Mouse (Mus musculus) gastrocnemius, adult 18-20 months (tissue): ENCODE data around the gene Trp53rkb. TPM values are rescaled to one million over a fixed set of nuclear protein-coding genes. Genes with fewer than 3 reads are reported as not detected.
"Not testable (repeated sequence)": the region's sequence is repeated elsewhere in the genome, so short reads cannot be mapped to it uniquely, and the experiment has no call there.

Experiments used
- DNase-seq: peaks from one replicate; pipeline ENCODE4 v3.0.0; 2021; ENCODE audit warnings: low spot score
- long read RNA-seq, 2 experiments: library from polyadenylated mRNA; stranded (forward); transcript quantifications; one replicate each; pipeline ENCODE4 v2.0.0; 2021
- total RNA-seq, 2 experiments: library from RNA; stranded (reverse); gene quantifications; 2 replicates each; pipeline ENCODE4 v1.2.3; 2021

The Trp53rkb gene
- 1 to 10 TPM; 2.0 to 2.7 TPM for total RNA-seq
- long read RNA-seq, experiment 1, full-length matches to known transcripts, result 9 of 11 reads
- long read RNA-seq, experiment 1, partial matches to known transcripts, result 0 of 11 reads
- long read RNA-seq, experiment 1, other reads (novel, unspliced or antisense), result 2 of 11 reads
- long read RNA-seq, experiment 2, full-length matches to known transcripts, result 4 of 4 reads
- long read RNA-seq, experiment 2, partial matches to known transcripts, result 0 of 4 reads
- long read RNA-seq, experiment 2, other reads (novel, unspliced or antisense), result 0 of 4 reads

DNA sequence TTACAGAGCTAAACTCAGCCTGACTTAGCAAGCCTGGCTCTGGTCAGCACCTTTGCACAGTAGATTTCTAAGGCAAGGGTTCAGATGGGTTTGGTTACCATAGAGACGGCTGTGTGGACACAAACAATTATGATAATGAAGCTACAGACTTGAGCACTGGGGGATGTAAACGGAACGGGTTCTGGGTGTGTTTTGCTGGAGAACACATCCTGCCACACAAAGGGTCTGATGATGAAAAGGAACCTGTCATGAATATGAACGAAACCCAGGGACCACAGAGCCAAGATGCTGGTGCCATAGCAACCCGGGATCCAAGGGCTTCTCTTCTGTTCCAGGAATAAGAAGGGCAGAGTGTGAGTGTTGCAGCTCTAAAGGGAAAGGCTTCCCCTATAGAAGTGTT is at the start of gene Trp53rkb:
Gene Trp53rkb, plus strand, starts transcription at position 177 of the 400 bp plus-strand sequence.
- no peak for DNase-seq

DNA sequence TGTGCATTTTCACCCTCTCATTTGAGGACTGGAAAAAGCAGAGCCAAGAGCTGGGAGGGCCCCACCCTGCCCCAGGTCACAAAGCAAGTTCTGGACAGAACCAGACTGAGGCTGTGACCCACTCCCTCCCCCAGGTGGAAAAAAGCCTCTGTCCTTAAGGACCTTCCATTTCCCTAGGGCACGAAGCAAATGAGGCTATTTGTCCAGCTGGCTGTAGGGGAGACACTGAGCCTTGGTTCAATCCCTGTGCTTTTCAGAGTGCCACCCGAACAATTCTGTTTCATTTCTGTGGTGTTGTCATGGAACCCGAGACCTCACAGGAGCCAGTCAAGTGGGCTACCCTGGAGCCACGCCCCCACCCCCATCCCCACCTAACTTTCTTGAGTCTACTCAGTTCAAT is 48.8 kb upstream of the Trp53rkb start:
- DNase-seq, result no peak

DNA sequence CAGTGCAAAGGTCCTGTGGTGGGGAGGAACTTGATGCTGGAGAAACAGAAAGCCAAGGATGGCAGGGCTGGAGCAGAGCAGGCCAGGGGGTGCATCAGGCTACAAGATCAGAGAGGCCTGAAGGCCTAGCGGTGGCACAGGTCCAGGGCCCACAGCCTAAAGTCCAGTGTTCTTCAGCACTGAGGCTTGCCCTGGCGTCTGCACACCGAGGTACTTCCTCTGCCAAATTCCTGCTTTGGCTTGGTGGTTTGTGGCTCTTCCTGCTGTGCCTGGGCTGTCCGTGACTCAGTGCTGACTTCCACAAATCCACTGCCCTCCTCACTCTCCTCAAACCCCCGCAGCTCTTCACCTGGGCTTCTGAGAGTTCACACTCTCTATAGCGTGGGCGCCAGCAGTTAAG is 47.9 kb upstream of the Trp53rkb start:
- DNase-seq, result no peak

DNA sequence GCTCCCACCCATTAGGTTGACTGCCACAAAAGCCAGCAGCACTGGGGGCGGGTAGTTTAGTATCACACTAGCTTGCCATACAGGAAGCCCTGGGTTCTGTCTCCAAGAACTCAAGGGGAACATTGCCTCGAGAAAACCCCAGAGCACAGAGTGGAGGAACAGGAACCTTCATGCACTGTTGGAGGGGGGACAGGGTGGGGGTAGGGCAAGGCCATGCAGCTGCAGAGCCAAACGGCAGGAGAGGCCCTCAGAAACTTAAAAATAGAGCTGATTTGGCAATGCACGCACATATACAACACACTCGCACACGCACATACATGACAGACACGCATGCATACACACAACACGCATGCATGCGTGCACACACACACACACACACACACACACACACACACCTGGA is 46.5 kb upstream of the Trp53rkb start:
- DNase-seq, result no peak

DNA sequence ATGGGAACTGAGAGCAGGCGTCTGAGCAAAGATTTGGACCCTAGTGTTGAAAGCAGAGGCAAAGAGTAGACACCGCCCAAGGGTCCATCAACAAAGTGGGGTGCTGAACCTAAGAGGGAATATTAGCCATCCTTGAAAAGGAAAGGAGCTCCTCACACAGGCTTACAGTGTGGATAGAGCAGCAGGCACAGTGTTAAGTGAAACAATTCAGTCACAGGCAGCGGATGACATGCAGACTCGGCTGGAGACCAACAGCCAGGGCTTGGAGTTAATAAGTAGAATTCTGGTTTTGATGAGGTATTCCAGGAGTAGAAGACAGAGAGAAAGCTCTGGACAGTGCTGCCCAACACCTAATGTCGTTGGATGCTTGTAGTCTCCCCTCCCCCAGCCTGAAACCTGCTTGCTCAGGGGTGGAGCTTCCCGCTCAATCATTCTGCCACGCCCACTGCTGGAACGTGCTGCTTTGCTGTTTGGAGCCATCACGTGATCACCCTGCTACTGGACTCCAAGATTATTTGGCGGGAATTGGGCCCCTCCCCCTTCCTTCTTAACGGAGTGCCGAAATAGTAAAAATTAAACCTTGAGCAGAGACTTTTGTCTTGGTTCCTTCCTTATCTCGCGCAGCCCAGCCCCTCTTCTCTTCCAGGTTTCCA is 45.9 kb upstream of the Trp53rkb start:
- not testable (repeated sequence) for DNase-seq

DNA sequence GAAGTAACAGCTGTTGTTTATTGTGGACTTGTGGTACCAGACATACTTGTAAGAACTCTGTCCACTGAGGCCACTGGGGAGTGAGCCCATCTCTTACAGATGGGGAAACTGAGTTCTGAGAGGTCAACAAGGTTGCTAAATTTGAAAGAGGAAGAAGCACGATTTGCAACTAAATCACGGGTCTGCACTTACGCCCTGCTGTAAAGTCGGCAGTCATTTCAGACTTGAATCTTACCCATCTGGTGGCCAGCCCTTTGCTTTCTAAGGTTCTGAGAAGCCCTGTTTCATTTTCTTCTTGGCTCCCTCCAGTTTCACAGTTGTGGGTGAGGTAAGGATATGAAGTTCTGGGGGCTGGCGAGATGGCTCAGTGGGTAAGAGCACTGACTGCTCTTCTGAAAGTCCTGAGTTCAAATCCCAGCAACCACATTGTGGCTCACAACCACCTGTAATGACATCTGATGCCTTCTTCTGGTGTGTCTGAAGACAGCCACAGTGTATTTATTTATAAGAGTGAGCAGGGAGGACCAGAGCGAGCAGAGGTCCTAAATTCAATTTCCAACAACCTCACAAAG is 41.6 kb upstream of the Trp53rkb start:
- no peak for DNase-seq

DNA sequence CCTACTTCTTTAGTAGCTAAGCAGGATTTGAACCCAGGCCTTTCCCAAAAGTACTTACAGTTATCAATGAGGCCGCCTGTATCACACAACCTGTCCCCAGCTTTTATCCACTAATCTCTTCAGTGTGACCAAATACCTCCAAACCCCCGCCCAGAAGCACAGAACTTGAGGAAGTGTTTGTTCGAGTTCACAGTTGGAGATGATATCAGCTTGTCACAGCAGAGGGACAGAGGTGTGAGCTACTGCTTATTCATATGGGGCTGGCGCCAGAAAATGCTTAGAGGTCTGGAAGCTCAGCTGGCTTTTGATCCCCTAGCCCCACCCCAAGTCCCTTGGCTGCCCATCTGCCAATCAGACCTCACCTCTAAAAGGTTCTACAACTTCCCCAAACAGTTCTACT is 38.1 kb upstream of the Trp53rkb start:
- DNase-seq, result no peak

DNA sequence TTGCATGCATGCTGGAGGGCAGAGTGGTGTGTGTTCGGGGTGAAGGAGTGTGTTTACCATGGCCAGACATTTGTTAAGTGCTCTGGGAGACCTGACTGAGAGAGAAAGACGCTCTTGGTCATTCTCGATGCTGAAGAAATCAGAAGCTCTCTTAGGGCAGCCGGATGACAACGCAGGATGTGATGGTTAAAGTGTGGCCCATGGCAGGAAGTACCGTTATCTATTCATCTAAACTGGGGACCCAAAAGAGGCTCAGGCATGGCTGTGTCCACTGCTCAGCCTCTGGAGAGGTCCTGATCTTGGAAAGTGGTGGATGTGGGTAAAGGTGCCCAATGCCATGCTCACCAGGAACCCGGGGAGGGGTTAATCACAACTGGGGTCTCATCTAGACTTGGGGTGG is 37.6 kb upstream of the Trp53rkb start:
- no peak for DNase-seq

DNA sequence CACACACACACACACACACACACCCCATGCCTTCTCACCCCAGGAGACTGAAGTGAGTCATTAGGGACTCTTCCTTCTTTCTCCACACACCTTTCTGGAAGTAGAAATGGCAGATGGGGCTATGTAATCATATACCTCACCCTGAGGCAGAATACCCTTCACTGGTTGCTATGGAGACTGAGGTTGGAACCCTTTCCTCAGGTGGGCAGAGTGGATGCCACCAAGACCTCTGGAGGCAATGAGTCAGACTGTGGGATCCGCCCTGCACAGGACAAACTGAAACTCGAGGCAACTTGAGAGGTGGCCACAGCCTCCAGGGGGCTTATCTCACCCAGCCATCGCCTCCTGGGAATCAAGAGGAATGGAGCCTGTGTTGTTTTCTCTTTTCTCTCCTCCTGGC is 34.4 kb upstream of the Trp53rkb start:
- no peak for DNase-seq

DNA sequence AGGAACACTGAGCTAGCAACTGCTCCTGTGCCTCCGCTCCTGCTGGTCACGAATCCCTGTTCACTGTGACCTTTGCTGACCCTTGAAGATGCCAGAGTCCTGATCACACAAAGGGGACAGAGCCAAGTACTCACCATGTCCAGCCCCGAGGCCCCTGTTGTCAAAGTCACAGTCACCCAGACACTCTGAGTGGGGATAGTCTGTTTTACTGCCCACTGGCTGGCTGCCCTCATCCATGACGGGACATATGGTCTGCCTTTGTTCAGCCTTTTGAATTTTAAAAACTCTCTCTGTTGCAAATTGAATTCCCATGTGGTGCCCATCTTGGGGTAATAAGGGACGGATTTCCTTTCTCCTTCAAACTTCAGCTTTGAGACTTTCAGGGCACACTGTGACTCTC is 28.3 kb upstream of the Trp53rkb start:
- DNase-seq, result no peak

DNA sequence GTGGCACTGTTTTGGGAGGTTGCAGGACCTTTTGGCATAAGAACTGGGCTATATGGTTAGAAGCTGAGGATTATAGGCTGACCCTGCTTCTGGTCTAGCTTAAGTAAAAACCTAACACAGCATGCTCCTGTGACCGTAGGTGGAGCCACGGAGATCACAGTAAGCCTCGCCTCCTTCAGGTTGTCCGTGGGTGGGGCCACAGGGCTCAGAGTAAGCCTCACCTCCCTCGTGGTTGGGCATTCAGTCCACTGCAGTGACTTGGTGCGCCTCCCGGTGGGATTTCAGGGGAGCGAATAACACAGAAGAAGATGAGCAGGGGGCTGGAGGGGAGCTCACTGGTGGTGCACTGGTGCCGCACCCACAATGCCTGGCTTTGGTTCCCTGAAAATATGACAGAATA is 24.7 kb upstream of the Trp53rkb start:
- DNase-seq, result no peak

DNA sequence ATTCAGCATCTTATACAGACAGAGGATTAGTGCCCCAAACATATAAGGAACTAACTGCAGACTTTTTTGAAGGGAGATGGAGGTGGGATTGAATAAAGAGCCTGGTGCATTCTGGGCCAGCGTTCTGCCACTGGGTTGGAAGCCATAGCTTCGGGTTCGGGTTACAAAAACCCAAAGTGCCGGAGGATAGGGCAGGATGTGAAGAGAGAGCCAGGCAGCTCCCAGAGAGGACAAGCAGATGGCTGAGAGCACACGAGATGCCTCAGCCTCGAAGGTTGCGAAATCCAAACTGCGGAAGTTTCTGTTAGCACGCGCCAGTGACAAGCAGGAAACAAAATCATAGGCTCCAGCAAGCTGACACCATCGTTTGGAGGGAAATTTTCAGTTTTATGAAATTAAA is 20.9 kb upstream of the Trp53rkb start:
- DNase-seq, result peak; percentile 63

DNA sequence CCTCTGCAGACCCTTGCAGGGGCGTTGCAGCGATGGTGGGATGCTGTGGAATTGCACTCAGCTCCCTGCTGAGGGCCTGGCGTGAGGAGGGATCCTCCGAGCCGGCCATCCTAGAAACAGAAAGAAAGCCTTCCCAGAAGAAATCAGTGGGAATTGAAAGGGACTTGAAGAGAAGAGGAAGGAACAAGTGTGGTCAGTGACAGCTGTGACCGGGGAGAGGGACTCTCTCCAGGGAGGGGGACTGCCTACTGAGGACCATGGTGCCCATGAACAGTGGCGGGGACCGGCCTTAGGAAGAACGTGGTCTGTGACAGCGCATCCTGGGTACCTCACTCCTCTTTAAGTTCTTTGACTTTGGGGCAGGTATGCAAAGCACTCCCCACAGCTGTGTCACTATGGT is 18.7 kb upstream of the Trp53rkb start:
- DNase-seq, result no peak

DNA sequence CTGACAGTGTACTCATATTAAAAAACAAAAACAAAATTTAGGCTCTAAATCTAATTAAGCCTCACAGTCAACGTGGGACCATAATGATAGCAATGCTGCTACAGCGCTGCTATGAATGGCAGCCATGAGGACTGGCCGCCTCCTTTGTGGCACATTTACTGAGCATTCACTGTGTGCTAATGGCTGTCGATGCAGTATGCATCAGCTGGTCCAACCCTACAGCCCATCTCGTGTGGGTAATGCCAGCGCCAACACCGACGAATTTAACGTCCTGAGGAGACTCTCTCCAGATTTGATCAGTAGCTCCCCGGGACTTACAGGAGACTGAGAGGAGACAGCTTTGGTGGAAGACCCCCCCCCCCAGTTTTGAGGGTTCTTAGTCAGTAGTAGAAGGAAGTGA is 18.1 kb upstream of the Trp53rkb start:
- no peak for DNase-seq

DNA sequence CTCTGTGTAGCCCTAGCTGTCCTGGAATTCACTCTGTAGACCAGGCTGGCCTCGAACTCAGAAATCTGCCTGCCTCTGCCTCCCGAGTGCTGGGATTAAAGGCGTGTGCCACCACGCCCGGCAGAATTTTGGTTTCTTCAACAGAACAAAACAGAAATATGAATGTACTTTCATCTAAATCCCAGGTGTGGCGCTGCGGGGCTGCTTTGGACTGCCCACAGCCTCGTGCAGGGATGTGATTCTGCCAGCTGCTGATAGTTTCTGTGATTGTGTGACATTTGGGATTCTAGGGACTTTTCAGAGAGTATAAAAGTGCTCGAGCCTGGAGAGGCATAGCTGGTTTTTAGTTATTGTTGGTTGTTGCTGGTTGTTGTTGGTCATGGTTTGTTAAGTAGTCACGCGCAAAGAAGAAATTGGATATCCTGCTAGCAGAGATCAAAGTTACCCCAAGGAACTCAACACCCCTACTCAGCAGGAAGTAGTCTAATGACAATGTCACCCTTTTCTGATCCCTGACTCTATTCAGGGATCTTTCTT is 16.9 kb upstream of the Trp53rkb start:
- no peak for DNase-seq

DNA sequence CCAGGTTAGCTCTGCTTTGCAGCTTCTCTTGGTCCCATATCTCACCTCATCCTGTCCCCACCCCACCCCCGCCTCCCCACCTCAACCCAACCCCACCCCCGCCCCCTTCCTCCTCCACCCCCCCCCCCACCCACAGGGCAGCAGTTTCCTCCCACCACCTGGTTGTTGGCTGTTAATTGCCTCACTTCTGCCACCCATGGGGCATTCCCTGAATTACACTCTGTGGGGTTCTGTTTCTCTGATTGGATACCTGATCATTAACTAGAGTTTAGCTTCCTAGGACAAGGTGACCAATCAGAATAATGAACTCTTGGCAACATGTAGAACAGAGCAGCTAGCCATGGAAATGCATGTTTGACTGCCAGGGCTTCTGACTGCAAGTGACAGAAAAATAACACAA is 16.1 kb upstream of the Trp53rkb start:
- no peak for DNase-seq

DNA sequence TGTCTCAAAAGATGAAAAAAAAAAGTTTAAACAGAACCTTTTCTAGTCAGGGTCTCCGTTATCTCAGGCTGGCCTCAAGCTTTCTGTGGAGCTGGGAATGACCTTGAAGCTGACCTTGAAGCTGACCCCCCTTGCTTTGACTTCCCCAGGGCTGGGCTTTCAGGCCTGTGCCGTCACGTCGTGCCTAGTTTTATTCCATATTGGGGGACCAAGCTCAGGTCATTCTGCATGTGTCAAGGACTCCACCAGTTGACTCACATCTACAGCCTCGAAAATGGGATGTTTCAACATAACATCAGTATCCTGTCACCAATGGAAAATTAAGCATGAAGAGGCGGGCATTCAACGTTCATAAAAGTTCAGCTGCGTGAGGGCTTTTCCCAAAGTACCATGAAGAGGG is 12.4 kb upstream of the Trp53rkb start:
- no peak for DNase-seq

DNA sequence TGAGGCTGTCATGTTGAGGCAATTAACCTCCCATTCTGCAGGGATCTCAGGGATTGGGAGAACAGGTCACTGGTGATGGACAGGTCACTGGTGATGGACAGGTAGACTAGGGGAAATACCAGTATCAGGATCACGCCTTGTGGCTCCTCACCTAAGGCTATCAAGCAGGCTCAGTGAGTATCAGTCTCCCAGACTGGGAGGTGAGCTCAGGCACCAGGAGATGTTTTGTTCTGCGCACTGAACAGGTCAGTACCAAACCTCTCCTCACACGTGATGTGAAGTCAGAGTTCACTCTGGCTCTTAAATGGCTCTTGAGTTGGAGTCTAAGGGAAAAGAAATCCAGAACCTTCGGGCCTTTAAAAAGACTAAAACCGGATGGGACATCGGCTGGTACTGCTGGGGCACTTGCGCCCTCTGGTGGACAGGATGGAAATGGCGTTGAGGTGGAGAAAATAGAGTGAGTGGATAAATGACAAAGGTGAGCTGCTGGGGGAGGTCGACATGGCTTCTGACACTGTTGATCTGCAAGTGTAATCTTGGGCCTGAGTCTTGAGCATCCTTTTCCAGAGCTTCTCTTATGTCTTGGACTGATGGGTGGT is 11.3 kb upstream of the Trp53rkb start:
- DNase-seq, result peak; percentile 71

DNA sequence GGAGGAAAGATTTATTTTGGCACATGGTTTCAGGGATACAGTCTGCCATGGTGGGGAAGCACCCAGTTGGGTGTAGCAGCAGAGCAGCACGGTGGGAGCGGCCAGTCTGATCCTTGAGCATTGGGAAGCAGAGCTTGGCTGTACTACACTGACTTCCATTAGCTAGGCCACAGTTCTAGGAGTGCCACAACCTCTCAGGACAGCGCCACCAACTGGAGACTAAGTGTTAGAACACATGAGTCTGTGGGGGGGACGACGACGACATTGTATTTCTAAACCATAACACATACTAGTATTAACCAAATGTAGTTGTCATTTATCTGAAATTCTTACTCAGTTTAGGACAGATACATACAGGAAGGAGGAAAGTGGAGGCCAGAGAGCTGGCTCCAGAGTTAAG is 8.0 kb upstream of the Trp53rkb start:
- DNase-seq, result no peak

DNA sequence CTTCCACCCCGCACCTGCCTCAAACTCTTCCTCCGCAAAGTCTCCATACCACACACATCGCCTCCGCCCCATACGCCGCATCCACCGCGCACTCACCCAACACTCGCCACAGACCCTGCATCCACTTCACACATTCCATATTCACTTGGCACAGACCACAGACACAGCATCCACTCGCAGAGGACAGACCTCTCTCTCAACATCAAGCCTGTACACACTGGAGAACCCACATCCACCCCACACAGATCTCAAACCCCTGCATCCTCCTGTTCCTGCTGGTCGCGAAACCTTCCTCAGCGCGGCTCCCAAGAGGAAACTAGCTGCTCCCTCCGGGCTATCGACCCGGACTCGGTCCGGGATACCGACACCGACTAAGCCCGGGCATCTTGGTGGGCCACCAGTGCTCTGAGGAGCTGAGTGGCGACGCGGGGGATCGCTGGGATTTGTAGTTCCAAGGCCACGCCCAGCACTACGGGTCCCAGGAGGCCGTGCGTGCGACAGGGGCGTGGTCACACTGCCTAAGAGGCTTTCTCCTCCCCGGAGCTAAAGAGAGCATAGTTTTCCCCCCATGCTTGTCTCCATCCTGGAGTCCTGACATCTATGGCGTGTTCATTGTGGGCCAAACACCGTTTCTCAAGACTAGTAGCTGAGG is 5.9 kb upstream of the Trp53rkb start:
- peak; percentile 83 for DNase-seq

DNA sequence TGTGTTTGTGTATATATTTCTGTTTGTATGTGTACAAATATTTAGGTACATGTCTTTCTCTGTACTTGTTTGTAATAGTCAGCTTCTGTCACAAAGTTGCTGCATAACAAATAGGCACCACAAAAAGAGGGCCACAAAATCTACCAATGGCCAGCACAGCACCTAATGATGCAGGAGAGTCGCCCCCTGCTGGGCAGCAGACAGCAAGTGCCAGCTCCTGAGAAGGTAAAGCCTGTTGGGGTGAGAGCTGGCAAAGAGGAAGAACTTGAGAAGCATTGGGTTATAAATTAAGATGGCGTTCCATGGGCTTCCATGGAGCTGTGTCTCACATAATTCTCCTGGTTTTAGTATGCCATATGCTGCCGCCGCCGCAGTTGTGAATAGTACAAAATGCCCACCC is 593 bp upstream of the Trp53rkb start:
- DNase-seq, result no peak
